Comparison of ENCODE assay signal across 8 mouse cellular contexts in the genomic region with DNA sequence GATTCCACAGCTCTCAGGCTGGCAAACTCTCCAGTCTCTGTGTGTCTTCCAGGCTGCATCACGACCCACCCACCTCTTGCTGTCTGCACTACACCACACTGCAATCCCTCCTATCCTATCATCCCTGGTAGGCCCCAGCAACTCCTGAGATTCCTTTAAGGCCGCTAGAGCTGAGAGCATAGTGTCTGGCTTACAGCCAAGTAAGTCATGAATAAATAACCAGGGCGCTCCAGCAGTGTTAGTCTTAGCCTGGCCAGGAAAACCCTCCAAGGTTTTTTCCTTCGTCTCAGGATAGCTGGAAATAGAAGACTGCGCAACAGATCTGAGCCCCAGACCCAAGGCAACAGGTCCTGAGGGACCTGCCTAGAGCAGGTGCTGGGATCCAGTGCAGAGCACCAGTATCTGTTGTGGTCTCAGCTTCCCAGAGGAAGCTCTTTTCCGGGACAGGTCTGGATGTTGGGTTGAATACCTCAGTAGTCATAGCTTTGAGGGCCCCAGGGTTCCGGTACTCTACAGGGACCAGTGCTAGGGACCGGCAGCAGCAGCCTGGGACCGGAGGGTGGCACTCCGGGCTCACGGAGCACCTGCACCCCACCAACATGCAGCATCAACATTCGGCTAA. TPM values are rescaled to one million over a fixed set of nuclear protein-coding genes. Genes with fewer than 3 reads are reported as not detected.
DNase-seq lines count a peak whose midpoint lies in the region; ATAC-seq and TF ChIP-seq lines count a peak whose summit lies in the region.

No protein-coding gene starts in this region.

- no peaks in the 10 kb centered on the region for H3K27me3 ChIP-seq in embryonic facial prominence, embryonic 15.5 days
- H3K27me3 ChIP-seq in liver, postnatal 0 days (ENCODE audit: insufficient read depth, low read length): no peaks in the 10 kb centered on the region

- H3K4me3 ChIP-seq in embryonic facial prominence, embryonic 15.5 days (replicated peaks): peak overlapping the region; percentile 49
- H3K4me3 ChIP-seq in liver, postnatal 0 days (ENCODE audit: low read depth, low read length): peak overlapping the region; percentile 57

- no peaks in the 10 kb centered on the region for H3K36me3 ChIP-seq in embryonic facial prominence, embryonic 15.5 days
- no peaks in the 10 kb centered on the region for H3K36me3 ChIP-seq in liver, postnatal 0 days (replicated peaks; ENCODE audit: insufficient read depth, low read length)

- no peak for TF ChIP-seq EP300 in liver, postnatal 0 days (IDR thresholded peaks at IDR 0.05; ENCODE audit: low read depth)

- no peaks in the 10 kb centered on the region for H3K9me3 ChIP-seq in embryonic facial prominence, embryonic 15.5 days (replicated peaks)
- H3K9me3 ChIP-seq in liver, postnatal 0 days (ENCODE audit: low read length): no peaks in the 10 kb centered on the region

- H3K27ac ChIP-seq in embryonic facial prominence, embryonic 15.5 days (replicated peaks): no peak overlapping the region
- no peak overlapping the region for H3K27ac ChIP-seq in liver, postnatal 0 days (ENCODE audit: low read depth)

- peak overlapping the region; percentile 42 for H3K9ac ChIP-seq in embryonic facial prominence, embryonic 15.5 days
- H3K9ac ChIP-seq in liver, postnatal 0 days (replicated peaks): peak overlapping the region; percentile 64

- DNase-seq in CD4-positive helper T cell, adult 2 months (ENCODE audit: low read depth, low spot score): peak; percentile 4
- DNase-seq in WW6 (ENCODE audit: low read depth, low spot score): peak; percentile 0
- peak; percentile 2 to 22 for DNase-seq in heart, postnatal 14 days
- DNase-seq in kidney, postnatal 4 days: peak; percentile 48 to 71
- DNase-seq in liver, postnatal 0 days: peak; percentile 18
- DNase-seq in retina, embryonic 14.5 days (ENCODE audit: low spot score): peak; percentile 67

- peaks cover 14% of the 10 kb centered on the region; the same call in 1 of the 2 replicates for H3K4me1 ChIP-seq in embryonic facial prominence, embryonic 15.5 days
- peaks cover 3% of the 10 kb centered on the region; the same call in 1 of the 2 replicates for H3K4me1 ChIP-seq in liver, postnatal 0 days (ENCODE audit: insufficient read depth)

- intact Hi-C loops in heart, postnatal 14 days (cut with DNase I): no loop called here

- peak overlapping the region; percentile 86 for H3K4me2 ChIP-seq in embryonic facial prominence, embryonic 15.5 days (replicated peaks)
- peak overlapping the region; percentile 73 for H3K4me2 ChIP-seq in liver, postnatal 0 days (ENCODE audit: low read depth, low read length)

- ATAC-seq in embryonic facial prominence, embryonic 15.5 days (ENCODE audit: insufficient number of reproducible peaks, low FRiP score, low TSS enrichment, low read depth): peak; percentile 53; the same call in 1 of the 2 replicates
- peak; percentile 75 for ATAC-seq in liver, postnatal 0 days
- no peak for ATAC-seq in activated CD4-positive, CD25-positive, alpha-beta regulatory T cell, adult 4 months

- TF ChIP-seq CTCF in liver, postnatal 0 days (IDR thresholded peaks at IDR 0.05; ENCODE audit: low read depth): no peak

- WGBS in embryonic facial prominence, embryonic 15.5 days: 2% methylated on average over 12 of the region's 12 CpGs
- WGBS in liver, postnatal 0 days (ENCODE audit: insufficient replicate concordance): 7% methylated on average over 12 of the region's 12 CpGs

RNA-seq across cellular contexts. Expression of a gene that starts 0.5 kb away (rescaled TPM):
- 2.1 and 2.6 TPM in 2 replicates for polyA plus RNA-seq in embryonic facial prominence, embryonic 15.5 days (2015; fragmentation: Nextera tagmentation; extraction: Ambion mirVana)
- under 1 TPM; 0.32 to 0.36 TPM for total RNA-seq in heart, postnatal 14 days (2021)
- 0.20 and 0.25 TPM in 2 replicates for polyA plus RNA-seq in liver, postnatal 0 days (2015; fragmentation: Nextera tagmentation; extraction: Ambion mirVana)
- polyA plus RNA-seq in activated CD4-positive, CD25-positive, alpha-beta regulatory T cell, adult 4 months (2017; shearing (Covaris generic)): under 1 TPM in 1 of 2 experiments, not detected in 1; 0.26 TPM

Comparison
In these comparisons a context has a peak if more than half of its experiments do, and no peak if none do; other contexts are left out.
1. DNase-seq: peak in every context shown above with its lines; median percentile 67 in retina, embryonic 14.5 days; 60 in kidney, postnatal 4 days; 18 in liver, postnatal 0 days; 12 in heart, postnatal 14 days; 4 in CD4-positive helper T cell, adult 2 months; 0 in WW6.